Mouse (Mus musculus) G1E (cell line): Measurements from ENCODE around the gene Pnpla1.

Source experiments
- CTCF ChIP-seq: IDR thresholded peaks from 2 replicates; pipeline ENCODE4 v1.5.1; 2012; ENCODE audit warnings: low read depth, low read length, inconsistent platforms, mixed read lengths
- GATA1 ChIP-seq: IDR thresholded peaks from 2 replicates; pipeline ENCODE4 v1.6.1; 2012; ENCODE audit warnings: borderline replicate concordance, low read length, inconsistent platforms, mixed read lengths
- POLR2AphosphoS5 ChIP-seq: IDR thresholded peaks from 2 replicates; pipeline ENCODE4 v1.6.1; 2012; ENCODE audit warnings: low read depth, low read length, inconsistent platforms; ENCODE audit not compliant: insufficient replicate concordance
- TAL1 ChIP-seq: conservative IDR thresholded peaks from 2 replicates; pipeline ENCODE4 v1.6.1; 2012; ENCODE audit warnings: low read depth, low read length, inconsistent platforms, mixed read lengths

GRCm38 (mm10) chr17:28834676-28835075, 23.5 kb upstream of the Pnpla1 start:
- no peak for TF ChIP-seq CTCF
- TF ChIP-seq GATA1, result no peak
- no peak for TF ChIP-seq POLR2AphosphoS5
- no peak for TF ChIP-seq TAL1
